Mouse (Mus musculus) olfactory bulb, adult 2 months (tissue): ENCODE data around the gene Ism2.

Experiments used
- CTCF ChIP-seq: fragments of 200-500 bp; IDR thresholded peaks from 2 replicates; pipeline ENCODE4 v1.5.1; 2012; ENCODE audit warnings: low read depth, mild to moderate bottlenecking, low read length, moderate library complexity; ENCODE audit not compliant: insufficient read depth
- POLR2A ChIP-seq: fragments of 200-500 bp; IDR thresholded peaks from 2 replicates; pipeline ENCODE4 v1.6.1; 2012; ENCODE audit warnings: mild to moderate bottlenecking, low read depth, low read length, moderate library complexity; ENCODE audit not compliant: insufficient read depth

GRCm38 (mm10) chr12:87334886-87335285, 35.4 kb upstream of the Ism2 start:
- TF ChIP-seq CTCF (no peak), POLR2A (no peak)
